Mouse (Mus musculus): Measurements from ENCODE around the gene Efcab11.

- TF ChIP-seq CTCF (IDR thresholded peaks at IDR 0.05; ENCODE audit: borderline replicate concordance, control insufficient read depth, extremely low read depth, insufficient read depth, low read length, poor library complexity) (no peak), POLR2A (IDR thresholded peaks at IDR 0.05; ENCODE audit: control insufficient read depth, extremely low read depth, insufficient read depth, low read length, poor library complexity) (no peak)
These were observed 166.1 kb downstream of the Efcab11 start for GRCm38 (mm10) chr12:99718161-99718560.
